Mouse (Mus musculus) kidney, postnatal 0 days (tissue): ENCODE data around the gene Duoxa1. TPM values are rescaled to one million over a fixed set of nuclear protein-coding genes. Genes with fewer than 3 reads are reported as not detected.

Source experiments
- ATAC-seq: fragments of 200-750 bp; cut with Nextera tagmentation; replicated peaks from 2 replicates; pipeline ENCODE4 v1.8.0; 2017; ENCODE audit warnings: low read depth, moderate number of reproducible peaks, moderate TSS enrichment, moderate library complexity; ENCODE audit not compliant: low FRiP score
- DNase-seq: peaks from one replicate; pipeline ENCODE4 v3.0.0-alpha.2; 2016; ENCODE audit warnings: low spot score
- H3K27ac ChIP-seq: fragments of 300-500 bp; sonication (generic); 2 replicates; pipeline ENCODE4 v1.5.1; 2014; ENCODE audit warnings: mild to moderate bottlenecking
- H3K27me3 ChIP-seq: fragments of 300-500 bp; sonication (generic); 2 replicates; pipeline ENCODE4 v1.6.1; 2014; ENCODE audit warnings: low read length, mixed read lengths; ENCODE audit not compliant: insufficient read depth
- H3K36me3 ChIP-seq: fragments of 300-500 bp; sonication (generic); 2 replicates; pipeline ENCODE4 v1.6.1; 2014; ENCODE audit warnings: low read length, mixed read lengths; ENCODE audit not compliant: insufficient read depth
- H3K4me1 ChIP-seq: fragments of 300-500 bp; sonication (generic); replicated peaks from 2 replicates; pipeline ENCODE4 v1.6.1; 2014; ENCODE audit warnings: antibody characterized with exemption, low read length, mixed read lengths; ENCODE audit not compliant: insufficient read depth
- H3K4me2 ChIP-seq: fragments of 300-500 bp; sonication (generic); 2 replicates; pipeline ENCODE4 v1.6.1; 2014; ENCODE audit warnings: mild to moderate bottlenecking, low read length, moderate library complexity, mixed read lengths
- H3K4me3 ChIP-seq: fragments of 300-500 bp; sonication (generic); replicated peaks from 2 replicates; pipeline ENCODE4 v1.5.1; 2014; ENCODE audit warnings: low read depth, low read length
- H3K9ac ChIP-seq: fragments of 300-500 bp; sonication (generic); 2 replicates; pipeline ENCODE4 v1.6.1; 2014; ENCODE audit warnings: low read depth, low read length
- H3K9me3 ChIP-seq: fragments of 300-500 bp; sonication (generic); replicated peaks from 2 replicates; pipeline ENCODE4 v1.6.1; 2016; ENCODE audit warnings: low read length, inconsistent platforms, mixed read lengths
- CTCF ChIP-seq: IDR thresholded peaks from 2 replicates; pipeline ENCODE4 v1.5.1; 2016; ENCODE audit warnings: antibody characterized with exemption, low read depth, mild to moderate bottlenecking, moderate library complexity
- WGBS: fragments of 180-500 bp; shearing (Covaris S2); extraction: QIAGEN DNeasy Blood & Tissue Kit; methylation state at CpG from one replicate; pipeline ENCODE4 v1.1.7; 2014; 5-methylcytosine and 5-hydroxymethylcytosine counted together
- polyA plus RNA-seq: library from polyadenylated mRNA; unstranded; fragments of >200 nt; fragmentation: Nextera tagmentation; extraction: Ambion mirVana; gene quantifications from 2 replicates; pipeline ENCODE4 v1.2.1, GENCODE M21; 2015

The Duoxa1 gene
- polyA plus RNA-seq, 1 experiment from 2014 or later = not detected

DNA sequence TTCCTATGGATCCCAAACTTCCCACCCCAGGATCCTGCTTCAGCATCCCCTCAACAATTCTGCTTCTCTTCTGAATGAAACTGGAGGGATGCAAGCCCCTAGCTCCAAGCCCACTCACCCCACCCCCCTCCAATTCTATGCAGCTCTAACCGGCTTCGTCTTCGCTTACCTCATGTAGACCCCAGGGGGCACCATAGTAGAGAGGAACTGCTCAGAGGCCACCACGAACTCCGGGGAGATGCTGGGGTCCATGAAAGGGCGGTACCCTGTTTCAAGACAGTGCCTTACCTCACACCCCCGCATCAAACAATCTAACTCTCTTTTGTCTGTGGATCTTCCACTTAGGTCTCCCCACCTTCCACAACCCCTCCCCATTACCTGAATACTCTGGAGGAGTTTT lies 18.6 kb downstream of the Duoxa1 start:
- DNase-seq (no peak), ATAC-seq (no peak)
- Histone ChIP-seq H3K36me3 (no peaks in the 10 kb centered on the region), H3K4me3 (no peak overlapping the region), H3K27ac (no peak overlapping the region), H3K9ac (no peak overlapping the region), H3K4me2 (no peak overlapping the region), H3K27me3 (peaks cover 47% of the 10 kb centered on the region), H3K9me3 (no peaks in the 10 kb centered on the region), H3K4me1 (peaks cover 11% of the 10 kb centered on the region; the same call in 1 of the 2 replicates)
- WGBS = 9% methylated on average over 7 of the region's 7 CpGs
- TF ChIP-seq CTCF = peak; percentile 28; the same call in 1 of the 2 replicates

DNA sequence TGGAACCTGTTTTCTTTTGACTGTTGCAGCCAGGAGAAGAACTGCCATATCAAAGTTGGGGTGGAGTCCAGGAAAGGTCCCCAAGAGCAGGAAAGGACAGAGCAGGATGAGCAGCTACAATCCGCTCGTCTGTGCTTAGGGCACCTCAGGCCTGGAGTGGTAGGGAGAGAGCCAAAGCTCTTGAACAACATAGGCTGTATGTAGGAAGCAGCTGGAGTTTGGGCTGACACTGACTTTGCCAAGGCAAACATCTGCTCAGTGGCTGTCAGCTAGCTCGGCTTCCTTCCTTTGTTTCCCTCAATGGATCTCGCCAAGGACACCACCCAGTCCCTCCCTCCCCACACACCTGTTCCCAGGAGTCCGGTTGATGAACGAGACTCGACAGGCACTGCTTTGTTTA lies 27.4 kb downstream of the Duoxa1 start:
- DNase-seq (no peak), ATAC-seq (no peak)
- no peak overlapping the region for H3K27ac ChIP-seq
- H3K4me1 ChIP-seq = no peaks in the 10 kb centered on the region
- 50% methylated on average over 7 of the region's 7 CpGs for WGBS
- no peaks in the 10 kb centered on the region for H3K9me3 ChIP-seq
- no peak overlapping the region for H3K4me2 ChIP-seq
- no peak for TF ChIP-seq CTCF
- no peak overlapping the region for H3K9ac ChIP-seq
- H3K36me3 ChIP-seq = no peaks in the 10 kb centered on the region
- H3K27me3 ChIP-seq = no peaks in the 10 kb centered on the region
- H3K4me3 ChIP-seq = no peak overlapping the region

DNA sequence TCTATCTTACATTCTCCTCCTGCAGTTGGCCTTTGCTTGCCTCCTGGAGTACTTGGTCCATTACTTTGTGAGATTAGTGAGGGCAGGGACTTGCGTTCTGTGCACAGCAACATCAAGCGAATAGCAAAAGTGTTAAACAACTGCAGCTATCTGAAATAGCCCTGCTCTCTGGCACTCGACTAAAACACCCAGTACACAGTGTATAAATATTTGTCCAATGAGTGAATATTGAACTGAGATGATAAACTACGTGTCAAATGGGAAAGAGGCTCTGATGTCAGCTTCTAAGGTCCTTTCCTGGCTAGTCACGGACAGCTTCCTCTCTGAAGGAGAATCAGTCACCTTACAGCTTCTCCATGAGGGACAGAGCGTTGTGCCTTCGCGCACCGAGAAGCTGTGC lies 29.4 kb downstream of the Duoxa1 start:
- no peak overlapping the region for H3K9ac ChIP-seq
- no peaks in the 10 kb centered on the region for H3K36me3 ChIP-seq
- 81% methylated on average over 9 of the region's 9 CpGs for WGBS
- no peaks in the 10 kb centered on the region for H3K9me3 ChIP-seq
- no peak for DNase-seq
- H3K4me2 ChIP-seq = no peak overlapping the region
- no peaks in the 10 kb centered on the region for H3K4me1 ChIP-seq
- H3K27ac ChIP-seq = no peak overlapping the region
- no peak for TF ChIP-seq CTCF
- H3K4me3 ChIP-seq = no peak overlapping the region
- ATAC-seq = no peak
- no peaks in the 10 kb centered on the region for H3K27me3 ChIP-seq

DNA sequence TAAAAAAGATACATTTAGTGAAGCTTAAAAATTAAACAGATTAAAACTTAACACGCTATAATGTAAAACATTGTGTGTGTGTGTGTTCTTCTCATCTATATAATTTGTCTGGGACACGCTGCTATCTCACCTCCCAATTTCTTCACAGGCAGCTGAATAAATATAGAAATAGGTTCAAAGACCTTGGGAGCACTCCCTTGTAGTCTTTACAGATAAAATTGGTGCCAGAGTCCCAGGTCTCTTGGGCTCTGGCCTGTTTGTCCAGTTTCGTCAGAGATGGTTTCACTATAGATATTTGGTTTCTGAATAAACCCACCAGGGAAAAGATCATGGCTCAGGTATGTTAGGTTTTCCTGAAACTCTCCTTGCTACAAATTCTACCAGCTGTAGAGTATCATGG lies 34.8 kb downstream of the Duoxa1 start:
- Histone ChIP-seq H3K9ac (no peak overlapping the region), H3K9me3 (no peaks in the 10 kb centered on the region), H3K4me3 (no peak overlapping the region), H3K36me3 (no peaks in the 10 kb centered on the region), H3K4me1 (no peaks in the 10 kb centered on the region), H3K27ac (no peak overlapping the region), H3K27me3 (no peaks in the 10 kb centered on the region), H3K4me2 (no peak overlapping the region)
- no peak for TF ChIP-seq CTCF
- no peak for DNase-seq
- WGBS = 73% methylated on average over 3 of the region's 3 CpGs
- no peak for ATAC-seq

GRCm38 (mm10) chr2:122266407-122267193 lies 46.9 kb downstream of the Duoxa1 start:
- DNase-seq (no peak), ATAC-seq (peak; percentile 14; the same call in 1 of the 2 replicates)
- Histone ChIP-seq H3K9ac (no peak overlapping the region), H3K9me3 (no peaks in the 10 kb centered on the region), H3K4me1 (no peaks in the 10 kb centered on the region), H3K4me3 (no peak overlapping the region), H3K27ac (no peak overlapping the region), H3K27me3 (no peaks in the 10 kb centered on the region), H3K4me2 (no peak overlapping the region), H3K36me3 (no peaks in the 10 kb centered on the region)
- no peak for TF ChIP-seq CTCF
- 91% methylated on average over 7 of the region's 7 CpGs for WGBS

- DNase-seq (no peak), ATAC-seq (no peak)
- Histone ChIP-seq H3K36me3 (no peaks in the 10 kb centered on the region), H3K4me2 (no peak overlapping the region), H3K27me3 (no peaks in the 10 kb centered on the region), H3K4me3 (no peak overlapping the region), H3K9me3 (no peaks in the 10 kb centered on the region), H3K4me1 (no peaks in the 10 kb centered on the region), H3K27ac (no peak overlapping the region), H3K9ac (no peak overlapping the region)
- no peak for TF ChIP-seq CTCF
- WGBS = 84% methylated on average over 3 of the region's 3 CpGs
These were observed 48.8 kb downstream of the Duoxa1 start for GRCm38 (mm10) chr2:122264690-122265089.
